Mouse (Mus musculus) G1E (cell line): ENCODE measurements around the gene Mpv17l. TPM values are rescaled to one million over a fixed set of nuclear protein-coding genes. Genes with fewer than 3 reads are reported as not detected.

Experiments used
- ATAC-seq: 2 replicates; pipeline ENCODE4 v1.8.0; 2016; ENCODE audit warnings: mild to moderate bottlenecking; ENCODE audit not compliant: insufficient number of reproducible peaks, poor library complexity, low FRiP score, severe bottlenecking; ENCODE audit errors: extremely low read depth
- DNase-seq: peaks from one replicate; pipeline ENCODE4 v3.0.0; 2012; ENCODE audit warnings: low spot score
- H3K27me3 ChIP-seq: 2 replicates; pipeline ENCODE4 v1.6.1; 2012; ENCODE audit warnings: mild to moderate bottlenecking, low read length, inconsistent platforms; ENCODE audit not compliant: insufficient read depth
- H3K36me3 ChIP-seq: replicated peaks from 2 replicates; pipeline ENCODE3; 2012; ENCODE audit warnings: mild to moderate bottlenecking, inconsistent platforms
- H3K4me1 ChIP-seq: 2 replicates; pipeline ENCODE4 v1.6.1; 2012; ENCODE audit warnings: low read depth, low read length, inconsistent platforms, mixed read lengths; ENCODE audit not compliant: insufficient read depth
- H3K4me3 ChIP-seq: 2 replicates; pipeline ENCODE4 v1.5.1; 2012; ENCODE audit warnings: low read depth, mild to moderate bottlenecking, inconsistent platforms, low read length, moderate library complexity, mixed read lengths
- H3K9me3 ChIP-seq: replicated peaks from 2 replicates; pipeline ENCODE4 v1.6.1; 2012; ENCODE audit warnings: inconsistent platforms
- CTCF ChIP-seq: IDR thresholded peaks from 2 replicates; pipeline ENCODE4 v1.5.1; 2012; ENCODE audit warnings: low read depth, low read length, inconsistent platforms, mixed read lengths
- GATA1 ChIP-seq: IDR thresholded peaks from 2 replicates; pipeline ENCODE4 v1.6.1; 2012; ENCODE audit warnings: borderline replicate concordance, low read length, inconsistent platforms, mixed read lengths
- GATA2 ChIP-seq: IDR thresholded peaks from 2 replicates; pipeline ENCODE4 v1.6.1; 2012; ENCODE audit warnings: low read depth, low read length, inconsistent platforms, borderline replicate concordance
- POLR2AphosphoS5 ChIP-seq: IDR thresholded peaks from 2 replicates; pipeline ENCODE4 v1.6.1; 2012; ENCODE audit warnings: low read depth, low read length, inconsistent platforms; ENCODE audit not compliant: insufficient replicate concordance
- TAL1 ChIP-seq: conservative IDR thresholded peaks from 2 replicates; pipeline ENCODE4 v1.6.1; 2012; ENCODE audit warnings: low read depth, low read length, inconsistent platforms, mixed read lengths
- polyA plus RNA-seq: library from polyadenylated mRNA; stranded (reverse); fragments of >175 nt; gene quantifications from 2 replicates; pipeline ENCODE4 v1.2.3, GENCODE M21; 2012
- total RNA-seq, 2 experiments: library from RNA; stranded (forward) in 1 of 2; stranded (reverse) in 1 of 2; fragments of 200-1000 nt in 1 of 2; fragments of >200 nt in 1 of 2; fragmentation: Nextera tagmentation in 1 of 2; gene quantifications; 2 replicates each; pipeline ENCODE4 v1.2.3; 2014 to 2017

The Mpv17l gene
- total and polyA plus RNA-seq, 3 experiments: 0.05 to 2.6 (median 0.98) TPM

- TF ChIP-seq POLR2AphosphoS5 (no peak), CTCF (no peak), GATA2 (no peak), TAL1 (no peak), GATA1 (no peak)
- no peaks in the 10 kb centered on the region for H3K9me3 ChIP-seq
- no peaks in the 10 kb centered on the region for H3K27me3 ChIP-seq
- ATAC-seq (no peak), DNase-seq (no peak)
- no peak overlapping the region for H3K4me3 ChIP-seq
- H3K36me3 ChIP-seq: no peaks in the 10 kb centered on the region
- H3K4me1 ChIP-seq: no peaks in the 10 kb centered on the region
Measured at GRCm38 (mm10) chr16:13927456-13928075, 24.6 kb downstream of the Mpv17l start.

GRCm38 (mm10) chr16:13940139-13940846, 37.3 kb downstream of the Mpv17l start:
- no peak overlapping the region; the same call in 1 of the 2 replicates for H3K4me3 ChIP-seq
- ATAC-seq (no peak), DNase-seq (no peak)
- no peaks in the 10 kb centered on the region for H3K9me3 ChIP-seq
- TF ChIP-seq POLR2AphosphoS5 (no peak), CTCF (no peak), GATA2 (no peak), GATA1 (no peak), TAL1 (no peak)
- H3K27me3 ChIP-seq: peaks cover 5% of the 10 kb centered on the region
- H3K4me1 ChIP-seq: no peaks in the 10 kb centered on the region
- no peaks in the 10 kb centered on the region for H3K36me3 ChIP-seq

GRCm38 (mm10) chr16:13940847-13941395, 38.0 kb downstream of the Mpv17l start:
- Histone ChIP-seq H3K36me3 (no peaks in the 10 kb centered on the region), H3K4me3 (no peak overlapping the region; the same call in 1 of the 2 replicates), H3K27me3 (peaks cover 5% of the 10 kb centered on the region), H3K9me3 (no peaks in the 10 kb centered on the region), H3K4me1 (no peaks in the 10 kb centered on the region)
- no peak for ATAC-seq
- TF ChIP-seq TAL1: no peak
- no peak for DNase-seq

- H3K4me3 ChIP-seq: no peak overlapping the region
- ATAC-seq: peak; percentile 15; the same call in 1 of the 2 replicates
- DNase-seq: no peak
- TF ChIP-seq TAL1: no peak
- TF ChIP-seq GATA1: no peak
- no peak for TF ChIP-seq POLR2AphosphoS5
- no peak for TF ChIP-seq CTCF
- H3K36me3 ChIP-seq: no peaks in the 10 kb centered on the region
- no peaks in the 10 kb centered on the region for H3K9me3 ChIP-seq
- no peaks in the 10 kb centered on the region for H3K4me1 ChIP-seq
- peaks cover 8% of the 10 kb centered on the region for H3K27me3 ChIP-seq
Measured at GRCm38 (mm10) chr16:13944178-13944577, 41.2 kb downstream of the Mpv17l start.

DNA sequence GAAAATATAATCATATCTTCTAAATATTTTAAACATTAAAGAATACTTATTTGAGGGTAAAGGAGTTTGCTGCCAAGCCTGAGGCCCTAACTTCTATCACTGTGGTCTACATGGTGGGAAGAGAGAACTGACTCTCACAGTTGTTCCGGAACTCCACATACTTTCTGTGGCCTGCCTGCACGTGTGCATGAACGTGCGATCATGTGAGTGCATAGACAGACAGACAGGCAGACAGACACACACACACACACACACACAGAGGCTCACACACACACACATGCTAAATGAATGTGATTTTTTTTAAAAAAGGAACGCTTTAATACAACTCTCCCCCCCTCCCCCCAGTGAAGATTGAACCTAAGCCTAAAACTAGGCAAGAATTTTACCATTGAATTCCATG, 41.8 kb downstream of the Mpv17l start:
- Histone ChIP-seq H3K4me3 (no peak overlapping the region), H3K4me1 (no peaks in the 10 kb centered on the region), H3K9me3 (no peaks in the 10 kb centered on the region), H3K27me3 (peaks cover 8% of the 10 kb centered on the region), H3K36me3 (no peaks in the 10 kb centered on the region)
- ATAC-seq (no peak), DNase-seq (no peak)
- no peak for TF ChIP-seq TAL1
- TF ChIP-seq GATA2: no peak
- TF ChIP-seq GATA1: no peak
- TF ChIP-seq POLR2AphosphoS5: no peak
- no peak for TF ChIP-seq CTCF

- H3K4me3 ChIP-seq: no peak overlapping the region
- ATAC-seq (no peak), DNase-seq (no peak)
- H3K36me3 ChIP-seq: no peaks in the 10 kb centered on the region
- peaks cover 8% of the 10 kb centered on the region for H3K27me3 ChIP-seq
- no peak for TF ChIP-seq TAL1
- TF ChIP-seq POLR2AphosphoS5: no peak
- TF ChIP-seq CTCF: no peak
- H3K9me3 ChIP-seq: no peaks in the 10 kb centered on the region
- no peaks in the 10 kb centered on the region for H3K4me1 ChIP-seq
Measured at GRCm38 (mm10) chr16:13945153-13945552, 42.2 kb downstream of the Mpv17l start.
